8 mouse cellular contexts compared by ENCODE assay signal in the genomic region with DNA sequence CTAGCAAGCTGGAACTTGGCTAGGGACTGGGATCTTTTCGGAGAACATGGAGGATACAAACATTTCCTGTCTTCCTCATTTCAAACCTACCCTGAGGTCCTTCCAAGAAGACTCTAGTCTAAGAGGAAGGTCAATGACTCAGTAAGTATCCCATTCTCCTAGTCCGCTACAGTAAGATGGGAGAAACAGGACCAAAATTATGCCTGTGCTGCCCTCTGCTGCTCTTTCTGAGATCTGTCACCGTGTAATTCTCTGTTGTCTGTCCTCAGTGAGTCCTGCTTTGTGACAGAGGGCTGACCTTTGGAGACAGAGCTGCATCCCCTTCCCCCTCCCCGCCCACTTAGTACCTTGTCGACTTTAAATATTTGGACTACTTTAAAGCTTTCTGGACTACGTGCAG.
DNase-seq lines count a peak whose midpoint lies in the region.

No protein-coding gene starts in this region.

- intact Hi-C loops in heart, postnatal 14 days (cut with DNase I): loop anchor here (1.0 to 5.0 kb wide), 2 partner anchors 193 to 394 kb away; no protein-coding TSS in a partner anchor

- peak; percentile 46 for DNase-seq in testis, postnatal 10 days (ENCODE audit: low spot score)
- no peak for DNase-seq in testis, postnatal 14 days (ENCODE audit: low spot score)
- peak; percentile 46 to 56 for DNase-seq in cerebellum, postnatal 25 days
- DNase-seq in heart, postnatal 14 days: peak; percentile 22 to 44
- DNase-seq in kidney, postnatal 14 days: peak; percentile 55
- DNase-seq in lung, postnatal 14 days: peak; percentile 11
- DNase-seq in right cerebral cortex, postnatal 25 days: peak; percentile 19
- DNase-seq in yolk sac, embryonic 10.5 days (ENCODE audit: low spot score): no peak

Comparison
In these comparisons a context has a peak if more than half of its experiments do, and no peak if none do; other contexts are left out.
1. DNase-seq: peak in testis, postnatal 10 days (single experiment), cerebellum, postnatal 25 days (2 of 2), heart, postnatal 14 days (2 of 2), kidney, postnatal 14 days (single experiment), lung, postnatal 14 days (single experiment) and right cerebral cortex, postnatal 25 days (single experiment); none in testis, postnatal 14 days (single experiment) and yolk sac, embryonic 10.5 days (single experiment).